Mouse (Mus musculus) brown adipose tissue, adult 24 weeks (tissue): ENCODE results near the gene Cfap44. TPM values are rescaled to one million over a fixed set of nuclear protein-coding genes. Genes with fewer than 3 reads are reported as not detected.

Experiments used
- H3K27ac ChIP-seq: fragments of 200-500 bp; replicated peaks from 2 replicates; pipeline ENCODE4 v1.5.1; 2012; ENCODE audit warnings: low read depth, mild to moderate bottlenecking, low read length
- H3K4me1 ChIP-seq: fragments of 200-500 bp; 2 replicates; pipeline ENCODE4 v1.6.1; 2012; ENCODE audit warnings: low read length, mixed read lengths; ENCODE audit not compliant: control insufficient read depth, insufficient read depth, insufficient read length
- H3K4me3 ChIP-seq: fragments of 200-500 bp; 2 replicates; pipeline ENCODE4 v1.5.1; 2012; ENCODE audit warnings: low read depth, mild to moderate bottlenecking, low read length, moderate library complexity; ENCODE audit not compliant: insufficient read depth
- polyA plus RNA-seq: library from polyadenylated mRNA; stranded (reverse); fragments of >200 nt; gene quantifications from 2 replicates; pipeline ENCODE4 v1.2.4, GENCODE M21; 2012; ENCODE audit not compliant: missing spikeins, insufficient read depth, insufficient read length

Gene Cfap44
- polyA plus RNA-seq, 1 experiment = not detected

- no peak overlapping the region for H3K27ac ChIP-seq
Observed at GRCm38 (mm10) chr16:44496971-44497464, 102.4 kb downstream of the Cfap44 start.

DNA sequence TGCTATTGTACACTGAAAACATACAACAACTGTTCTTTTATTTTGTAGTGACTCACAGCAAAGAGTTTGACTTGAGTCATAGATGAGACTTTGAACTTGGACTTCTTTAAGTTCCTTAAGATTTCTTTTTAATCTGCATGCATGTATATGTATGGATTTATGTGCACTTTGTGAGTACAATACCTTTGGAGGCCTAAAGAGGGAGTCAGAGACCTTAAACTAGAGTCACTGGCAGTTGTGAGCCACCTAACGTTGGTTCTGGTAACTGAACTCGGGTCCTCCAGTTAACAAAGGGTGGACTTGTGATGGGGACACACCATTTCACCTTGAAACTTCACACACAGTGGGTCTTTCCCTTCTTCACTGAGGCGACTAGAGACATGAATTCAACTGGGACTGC, 103.9 kb downstream of the Cfap44 start:
- no peaks in the 10 kb centered on the region for H3K4me1 ChIP-seq
- H3K27ac ChIP-seq = no peak overlapping the region
- no peak overlapping the region for H3K4me3 ChIP-seq

More at GRCm38 (mm10) chr16:44496971-44497464, 102.4 kb downstream of the Cfap44 start:
- H3K4me3 ChIP-seq = no peak overlapping the region
- H3K4me1 ChIP-seq = no peaks in the 10 kb centered on the region

GRCm38 (mm10) chr16:44501783-44502182, 107.2 kb downstream of the Cfap44 start:
- peaks cover under 1% of the 10 kb centered on the region; the same call in 1 of the 2 replicates for H3K4me1 ChIP-seq
- no peak overlapping the region for H3K4me3 ChIP-seq
- H3K27ac ChIP-seq = no peak overlapping the region

DNA sequence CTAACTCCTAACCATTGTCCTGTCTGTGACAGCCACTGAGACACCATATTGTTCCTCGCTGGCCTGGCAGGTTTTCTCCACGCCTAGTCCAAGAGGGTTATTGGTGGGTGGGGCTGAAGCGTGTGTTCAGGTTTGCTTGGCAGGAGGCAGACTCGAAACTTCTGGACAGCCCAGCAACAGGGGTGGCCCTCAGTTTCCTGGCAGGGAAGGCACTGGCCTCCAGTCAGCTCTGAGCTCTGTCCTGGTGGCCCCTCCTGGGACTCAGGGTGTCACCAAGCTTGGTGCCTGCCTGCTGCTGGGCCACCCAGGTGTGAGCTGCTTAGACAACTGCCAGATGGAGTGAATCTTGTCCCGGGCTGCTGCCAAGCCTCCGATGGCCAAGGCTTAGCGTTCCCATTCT, 107.7 kb downstream of the Cfap44 start:
- H3K4me3 ChIP-seq = no peak overlapping the region
- H3K4me1 ChIP-seq = peaks cover 4% of the 10 kb centered on the region
- H3K27ac ChIP-seq = no peak overlapping the region

DNA sequence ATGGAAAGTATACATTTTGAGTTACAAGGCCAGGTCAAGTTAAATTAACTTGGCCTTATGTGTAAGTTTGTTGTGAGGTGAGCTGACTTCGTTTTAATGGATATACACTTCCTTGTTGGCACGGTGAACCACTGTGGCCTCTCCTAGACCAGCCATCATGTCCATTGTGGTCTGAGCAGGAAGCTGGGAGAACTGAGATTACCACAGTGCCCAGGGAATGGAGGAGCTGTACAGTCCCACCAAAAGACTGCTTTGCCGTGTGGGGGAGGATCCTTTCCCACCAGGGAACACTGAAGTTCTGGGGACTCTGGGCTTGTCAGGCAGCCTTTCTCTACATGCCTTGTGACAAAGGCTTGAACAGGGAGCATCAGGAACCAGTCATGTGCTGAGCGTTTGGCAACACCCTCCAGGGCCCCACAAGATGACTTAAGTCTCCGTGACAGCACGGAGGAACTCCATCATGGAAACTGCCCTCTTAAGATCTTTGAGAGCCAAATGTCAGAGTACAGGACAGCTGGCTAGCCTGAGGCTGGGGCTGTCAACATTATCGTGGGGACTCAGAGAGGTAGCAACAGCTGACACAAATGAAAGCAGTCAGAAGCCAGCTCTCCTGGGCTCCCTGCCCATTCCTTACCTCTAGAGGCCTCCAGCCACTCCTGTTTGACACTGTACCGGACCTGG, 108.4 kb downstream of the Cfap44 start:
- Histone ChIP-seq H3K27ac (no peak overlapping the region), H3K4me3 (no peak overlapping the region), H3K4me1 (peaks cover 4% of the 10 kb centered on the region)

- Histone ChIP-seq H3K27ac (no peak overlapping the region), H3K4me1 (peaks cover 7% of the 10 kb centered on the region), H3K4me3 (no peak overlapping the region)
Observed at GRCm38 (mm10) chr16:44505243-44505642, 110.6 kb downstream of the Cfap44 start.

DNA sequence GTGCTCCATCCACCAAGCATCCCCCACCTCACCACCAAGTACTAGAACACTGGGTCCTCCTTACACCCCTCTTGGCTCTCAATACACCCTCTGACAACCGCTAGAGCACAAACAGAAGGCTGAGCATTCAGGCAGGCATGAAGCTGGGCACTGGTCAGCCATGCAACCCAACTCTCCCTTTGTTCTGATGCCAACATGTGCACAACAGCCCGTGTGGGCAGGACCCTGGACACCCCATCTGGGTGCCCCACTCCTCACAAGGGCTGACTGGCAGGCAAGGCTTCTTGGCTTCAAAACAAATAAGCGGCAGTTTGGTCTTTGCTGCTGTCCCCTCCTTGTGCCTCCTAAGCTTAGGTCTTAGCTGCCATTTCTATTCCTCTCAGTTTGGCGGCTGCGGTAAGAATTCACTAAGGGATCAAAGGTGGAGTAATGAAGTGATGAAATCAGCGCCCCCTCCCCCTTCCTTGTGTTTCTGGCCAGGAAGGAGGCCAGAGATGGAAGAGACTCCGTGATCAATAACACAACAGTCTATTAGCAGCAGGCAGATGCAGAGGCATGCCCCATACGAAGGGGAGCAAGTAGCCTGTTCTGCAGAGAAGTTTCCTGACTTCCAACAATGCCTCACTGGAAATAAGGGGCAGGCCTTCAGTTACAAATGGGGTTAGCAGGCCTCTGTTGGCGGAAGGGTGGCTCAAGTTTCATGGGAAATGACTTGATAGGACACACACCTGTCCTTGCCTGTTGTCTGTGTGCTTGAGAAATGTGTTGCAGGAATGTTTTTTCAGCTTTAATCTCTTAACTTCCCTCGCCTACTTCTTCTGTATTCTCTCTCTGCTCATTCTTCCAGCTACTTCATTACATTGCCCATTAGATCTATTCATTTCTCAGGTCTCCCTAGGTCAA, 112.7 kb downstream of the Cfap44 start:
- Histone ChIP-seq H3K4me3 (no peak overlapping the region), H3K4me1 (peaks cover 7% of the 10 kb centered on the region), H3K27ac (no peak overlapping the region)

DNA sequence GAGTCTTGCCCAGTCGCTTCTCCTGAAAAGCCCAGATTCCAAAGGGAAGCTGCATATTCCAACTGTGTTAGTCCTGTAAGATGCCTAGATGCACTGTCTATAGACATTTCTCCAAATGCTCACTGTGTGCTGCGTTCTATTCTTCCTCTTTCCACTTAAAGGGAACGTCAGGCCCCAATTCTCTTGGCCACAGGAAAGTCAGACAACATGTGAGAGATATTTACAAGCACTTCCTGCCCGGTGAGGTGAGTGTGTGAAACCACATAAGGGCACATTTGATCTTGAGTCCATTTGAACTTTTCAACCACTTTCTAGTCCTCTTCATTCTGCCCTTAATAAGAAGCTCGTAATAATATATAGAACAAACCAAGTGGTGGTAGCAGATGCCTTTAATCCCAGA, 113.4 kb downstream of the Cfap44 start:
- Histone ChIP-seq H3K4me3 (no peak overlapping the region), H3K4me1 (peaks cover 7% of the 10 kb centered on the region), H3K27ac (0 out of 2 replicates have a peak overlapping the region, but pooled peaks have one; percentile 27)

GRCm38 (mm10) chr16:44508772-44509171, 114.2 kb downstream of the Cfap44 start:
- H3K27ac ChIP-seq = no peak overlapping the region

DNA sequence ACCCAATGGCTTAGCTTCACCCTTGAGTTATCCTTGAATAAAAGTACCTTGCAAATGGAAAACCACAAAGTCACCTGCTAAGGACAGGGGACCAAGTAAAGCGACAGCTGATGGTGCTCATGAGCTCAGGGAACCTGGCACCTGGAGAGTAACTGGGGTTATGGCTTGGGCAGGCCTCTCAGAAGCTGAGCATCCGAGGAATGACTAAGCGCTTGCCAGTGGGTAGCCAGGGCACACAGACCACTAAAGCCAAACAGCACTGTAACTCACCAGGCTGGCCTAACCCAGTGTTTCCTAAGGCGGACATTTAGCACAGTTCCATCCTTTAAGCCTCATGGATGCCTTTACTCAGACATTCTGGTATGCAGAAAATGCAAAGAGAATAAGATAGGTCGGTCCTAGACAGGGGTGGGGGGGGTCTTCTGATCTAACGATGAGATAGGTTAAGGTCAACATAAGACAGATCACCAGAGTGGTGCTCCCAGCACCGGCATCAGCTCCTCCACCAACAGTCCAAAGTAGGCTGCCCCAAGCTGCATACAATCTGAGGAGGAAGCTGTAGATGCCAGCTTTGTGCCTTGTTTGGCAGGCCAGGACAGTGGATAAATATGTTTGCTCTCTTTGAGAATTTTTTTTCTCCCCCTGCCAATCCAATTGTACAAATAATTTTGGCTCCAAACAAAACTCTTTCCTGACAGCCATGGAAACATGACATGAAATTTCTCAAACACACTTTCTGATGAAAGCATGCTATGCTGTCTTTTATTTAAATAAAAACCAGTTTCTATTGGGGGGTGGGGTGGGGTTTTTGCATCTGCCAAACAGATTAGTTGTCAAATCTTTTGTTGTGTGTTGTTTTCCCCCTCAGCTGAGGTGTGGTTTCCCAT, 115.1 kb downstream of the Cfap44 start:
- Histone ChIP-seq H3K27ac (no peak overlapping the region), H3K4me3 (no peak overlapping the region)

More at GRCm38 (mm10) chr16:44508772-44509171, 114.2 kb downstream of the Cfap44 start:
- Histone ChIP-seq H3K4me1 (peaks cover 7% of the 10 kb centered on the region), H3K4me3 (no peak overlapping the region)

GRCm38 (mm10) chr16:44510521-44511213, 116.1 kb downstream of the Cfap44 start:
- Histone ChIP-seq H3K27ac (no peak overlapping the region), H3K4me3 (no peak overlapping the region), H3K4me1 (peaks cover 7% of the 10 kb centered on the region)

More for the DNA sequence above, 115.1 kb downstream of the Cfap44 start:
- peaks cover 7% of the 10 kb centered on the region for H3K4me1 ChIP-seq

DNA sequence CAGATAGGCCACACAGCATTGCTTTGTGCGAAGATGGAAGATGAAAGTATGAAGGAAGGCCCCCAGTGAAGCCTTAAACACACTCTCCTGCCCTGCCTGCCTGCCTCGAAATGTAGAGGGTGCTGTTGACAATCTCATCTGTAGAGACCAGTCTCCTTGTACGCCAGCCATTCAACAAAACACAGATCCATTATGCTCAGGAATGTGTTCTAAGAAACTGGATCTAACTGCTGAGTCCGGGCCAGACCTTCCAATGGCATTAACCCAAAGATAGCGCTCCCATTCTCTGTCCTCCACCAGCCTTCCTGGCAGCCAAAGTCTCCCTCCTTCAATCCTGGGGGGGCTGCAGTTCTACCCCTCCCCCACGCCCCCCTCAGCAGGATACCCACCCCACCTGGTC, 121.9 kb downstream of the Cfap44 start:
- Histone ChIP-seq H3K27ac (no peak overlapping the region), H3K4me1 (no peaks in the 10 kb centered on the region), H3K4me3 (no peak overlapping the region)

DNA sequence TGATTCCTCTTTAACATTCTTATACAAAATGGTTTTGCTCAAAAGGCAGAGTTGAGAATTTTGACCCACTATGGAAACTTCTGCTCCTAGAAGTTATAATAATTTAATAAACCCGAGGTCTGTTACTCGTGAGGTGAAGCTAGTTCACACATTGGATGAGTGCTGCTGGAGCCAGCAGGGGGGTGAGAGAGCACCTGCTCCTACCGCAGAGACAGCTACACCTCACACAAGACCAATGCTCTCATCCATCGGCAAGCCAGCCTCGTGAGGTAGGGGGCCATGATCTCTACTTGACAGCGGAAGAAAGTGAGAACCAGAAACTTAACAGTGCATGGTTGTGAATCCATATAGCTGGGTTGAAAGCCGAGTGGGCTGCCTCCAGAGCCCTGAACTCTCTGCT, 129.0 kb downstream of the Cfap44 start:
- Histone ChIP-seq H3K4me1 (no peaks in the 10 kb centered on the region; the same call in 1 of the 2 replicates), H3K27ac (no peak overlapping the region)

GRCm38 (mm10) chr16:44526044-44526443, 131.4 kb downstream of the Cfap44 start:
- Histone ChIP-seq H3K27ac (no peak overlapping the region), H3K4me3 (no peak overlapping the region), H3K4me1 (no peaks in the 10 kb centered on the region; the same call in 1 of the 2 replicates)

More for the DNA sequence above, 129.0 kb downstream of the Cfap44 start:
- no peak overlapping the region for H3K4me3 ChIP-seq
